Mouse (Mus musculus): ENCODE data around the gene Pxylp1.
A peak's percentile ranks its signal among the peaks of the same experiment; 100 is the strongest.
"Not testable (repeated sequence)": the region's sequence is repeated elsewhere in the genome, so short reads cannot be mapped to it uniquely, and the experiment has no call there.

Gene Pxylp1

DNA sequence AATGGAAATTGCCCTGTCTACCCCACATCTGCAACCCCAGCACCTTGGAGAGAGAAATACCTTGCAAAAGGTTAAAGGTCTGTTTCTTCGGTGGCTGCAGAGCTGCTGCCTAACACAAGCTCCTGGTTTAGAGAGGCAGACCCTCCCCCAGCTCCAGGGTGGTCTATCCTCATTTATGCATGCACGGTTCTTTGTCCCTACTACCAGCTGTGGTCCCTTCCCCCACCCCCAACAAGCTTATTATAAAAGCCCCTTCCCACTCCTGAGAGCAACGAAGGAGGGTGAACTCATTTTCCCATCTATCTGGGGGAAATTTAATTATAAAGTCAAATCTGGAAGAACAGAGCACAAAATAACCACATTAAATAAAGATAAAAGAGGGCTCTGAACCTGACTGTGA is at the start of gene Pxylp1:
TSS of gene Pxylp1 (minus strand) at position 124 of the 400 bp plus-strand sequence.
- DNase-seq (ENCODE audit: low spot score): no peak

DNA sequence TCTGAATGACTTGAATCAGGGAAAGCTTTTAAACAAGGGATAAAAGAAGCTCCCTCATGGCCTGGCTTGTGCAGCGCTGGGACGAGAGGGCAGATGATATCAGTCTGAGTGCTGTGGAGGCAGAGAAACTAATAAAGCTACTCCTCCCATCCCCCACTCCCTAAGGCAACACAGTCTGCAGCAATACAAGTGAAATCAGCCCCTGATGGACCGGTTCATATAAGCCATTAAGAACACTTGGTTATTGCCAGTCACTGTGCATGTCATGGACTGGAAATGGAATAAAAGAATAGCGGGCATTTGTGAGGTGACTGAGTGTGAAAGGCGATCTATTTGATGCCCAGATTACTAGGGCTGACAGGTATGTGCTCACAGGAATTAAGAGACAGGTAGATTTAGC is 46.4 kb upstream of the Pxylp1 start:
- no peak for DNase-seq (ENCODE audit: low spot score)

DNA sequence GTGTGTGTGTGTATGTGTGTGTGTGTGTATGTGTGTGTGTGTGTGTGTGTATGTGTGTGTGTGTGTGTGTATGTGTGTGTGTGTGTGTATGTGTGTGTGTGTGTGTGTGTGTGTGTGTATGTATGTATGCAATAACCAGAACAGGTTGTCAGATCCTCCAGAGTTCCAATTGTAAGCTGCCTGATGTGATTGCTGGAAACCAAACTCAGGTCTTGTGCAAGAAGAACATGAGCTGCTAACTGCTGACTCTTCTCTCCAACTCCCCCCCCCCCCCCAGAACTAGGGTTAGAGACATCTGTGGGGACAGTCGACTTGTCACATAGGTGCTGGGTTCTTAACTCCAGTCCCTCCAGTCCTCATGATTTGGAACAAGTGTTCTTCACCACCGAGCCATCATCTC is 44.0 kb upstream of the Pxylp1 start:
- not testable (repeated sequence) for DNase-seq (ENCODE audit: low spot score)

DNA sequence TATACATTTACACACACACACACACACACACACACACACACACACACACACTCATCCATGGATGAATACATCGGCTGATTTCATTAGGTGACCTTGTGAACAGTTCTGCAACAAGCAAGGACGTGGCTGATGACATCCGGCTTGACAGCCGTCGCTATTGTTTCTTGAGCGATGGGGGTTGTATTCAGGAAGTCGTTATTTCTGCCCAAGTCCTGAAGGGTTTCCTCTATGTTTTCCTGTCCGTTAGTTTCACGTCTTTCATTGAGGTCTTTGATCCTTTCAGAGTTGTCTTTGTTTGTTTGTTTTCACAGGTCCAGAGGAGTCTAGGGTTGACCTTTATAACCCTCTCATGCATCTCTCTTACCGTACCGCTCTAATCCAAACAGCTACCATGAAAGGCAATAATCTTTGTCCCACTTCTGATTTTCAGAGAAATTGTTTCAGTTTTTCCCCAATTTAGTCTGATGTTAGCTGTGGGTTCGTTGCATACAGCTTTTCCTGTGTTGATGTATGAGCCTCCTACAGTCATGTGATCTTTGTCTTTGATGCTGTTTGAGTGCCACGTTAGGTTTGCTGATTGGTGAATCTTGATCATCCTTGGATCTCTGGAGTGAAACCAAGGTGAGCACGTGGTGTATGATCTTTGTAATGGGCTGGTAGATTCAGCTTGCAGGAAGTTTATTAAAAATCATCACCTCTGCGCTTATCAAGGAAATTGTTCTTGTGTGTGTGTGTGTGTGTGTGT is 43.3 kb upstream of the Pxylp1 start:
- DNase-seq (ENCODE audit: low spot score): no peak

DNA sequence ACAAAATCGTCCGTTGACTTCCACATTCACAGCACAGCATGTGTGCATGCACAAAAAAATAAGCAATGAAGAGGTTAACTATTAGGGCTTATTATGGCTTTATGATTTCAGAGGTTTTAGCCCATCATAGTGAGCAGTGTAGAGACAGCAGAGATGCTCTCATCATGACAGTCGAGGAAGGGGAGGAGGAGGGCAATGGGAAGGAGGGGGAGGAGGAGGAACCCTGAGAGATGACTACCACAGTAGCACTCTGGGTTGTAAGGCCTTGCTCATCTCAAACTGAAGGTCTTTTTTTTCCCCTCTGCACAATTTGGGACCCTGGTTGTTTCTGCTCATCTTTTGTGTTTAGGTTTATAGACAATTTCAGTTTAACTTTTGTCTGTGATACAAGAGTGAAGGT is 42.3 kb upstream of the Pxylp1 start:
- no peak for DNase-seq (ENCODE audit: low spot score)

DNA sequence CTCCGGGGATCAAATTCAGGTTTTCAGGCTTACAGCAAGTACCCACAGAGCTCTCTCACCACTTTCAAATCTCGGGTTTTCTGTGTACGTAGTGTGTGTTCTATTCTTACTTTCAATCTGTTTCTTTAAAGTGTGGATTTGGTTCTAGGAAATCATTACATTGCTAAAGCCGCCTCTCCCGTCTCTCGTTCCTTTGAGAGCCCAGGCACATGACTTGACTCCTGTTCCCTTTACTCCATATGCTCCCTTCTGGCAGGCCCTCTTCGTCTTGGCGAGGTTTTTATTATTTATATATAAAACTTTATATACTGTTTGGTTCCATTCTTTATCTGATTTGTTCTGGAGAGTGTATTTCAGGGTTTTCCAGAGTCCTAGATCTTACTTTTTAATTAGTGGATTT is 40.3 kb upstream of the Pxylp1 start:
- no peak for DNase-seq (ENCODE audit: low spot score)

DNA sequence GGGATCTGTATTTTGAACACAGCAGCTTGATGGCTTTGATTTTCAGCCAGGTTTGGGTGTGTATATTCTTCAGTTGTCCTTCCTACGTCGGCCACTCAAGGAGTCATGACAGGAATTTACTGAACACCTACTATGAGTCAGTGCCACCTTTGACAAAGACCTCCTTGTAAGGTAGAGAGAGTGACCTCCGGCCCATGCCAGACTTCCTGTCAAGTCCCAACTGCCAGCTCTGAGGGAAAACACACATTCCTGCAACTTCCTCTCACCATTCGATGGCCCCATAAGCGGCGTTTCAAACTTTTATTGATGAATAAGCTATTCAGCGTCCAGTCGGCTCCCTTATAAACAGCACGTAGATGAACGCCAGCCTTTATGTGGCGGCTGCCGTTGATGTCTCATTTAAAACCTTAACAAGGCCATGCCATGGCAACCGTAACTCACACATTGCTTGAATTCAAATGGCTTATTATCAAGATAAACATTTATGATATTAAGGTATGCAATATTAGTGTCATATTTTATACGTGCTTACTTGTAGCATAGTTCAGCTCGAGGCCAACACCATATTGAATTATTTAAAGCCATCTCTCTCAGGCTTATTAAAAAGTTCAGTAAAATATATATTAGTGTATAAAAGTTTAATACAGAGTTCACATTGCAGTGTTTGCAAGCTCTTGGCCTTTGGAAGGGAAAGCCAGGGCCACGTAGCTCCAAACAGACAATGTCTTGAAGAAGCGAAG is 31.3 kb upstream of the Pxylp1 start:
- DNase-seq (ENCODE audit: low spot score): no peak

DNA sequence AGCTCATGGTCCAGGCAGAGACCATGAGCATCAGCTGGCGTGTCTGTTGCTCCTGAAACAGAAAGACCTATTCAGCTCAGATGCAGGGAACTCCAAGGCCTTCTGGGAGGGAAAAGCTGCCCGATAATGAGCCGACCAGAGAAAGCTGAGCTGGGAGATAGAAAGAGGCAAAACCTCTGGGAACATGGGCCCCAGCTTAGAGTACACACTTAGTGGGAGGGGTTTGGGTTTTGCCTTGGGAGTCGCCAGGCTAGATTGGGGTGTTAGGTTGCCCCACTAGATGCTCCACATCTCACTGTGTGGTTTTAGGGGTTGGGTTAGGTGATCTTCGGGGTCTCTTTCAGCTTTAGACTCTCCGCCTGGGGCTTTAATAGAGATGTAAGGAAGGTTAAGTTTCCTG is 30.6 kb upstream of the Pxylp1 start:
- DNase-seq (ENCODE audit: low spot score): no peak

DNA sequence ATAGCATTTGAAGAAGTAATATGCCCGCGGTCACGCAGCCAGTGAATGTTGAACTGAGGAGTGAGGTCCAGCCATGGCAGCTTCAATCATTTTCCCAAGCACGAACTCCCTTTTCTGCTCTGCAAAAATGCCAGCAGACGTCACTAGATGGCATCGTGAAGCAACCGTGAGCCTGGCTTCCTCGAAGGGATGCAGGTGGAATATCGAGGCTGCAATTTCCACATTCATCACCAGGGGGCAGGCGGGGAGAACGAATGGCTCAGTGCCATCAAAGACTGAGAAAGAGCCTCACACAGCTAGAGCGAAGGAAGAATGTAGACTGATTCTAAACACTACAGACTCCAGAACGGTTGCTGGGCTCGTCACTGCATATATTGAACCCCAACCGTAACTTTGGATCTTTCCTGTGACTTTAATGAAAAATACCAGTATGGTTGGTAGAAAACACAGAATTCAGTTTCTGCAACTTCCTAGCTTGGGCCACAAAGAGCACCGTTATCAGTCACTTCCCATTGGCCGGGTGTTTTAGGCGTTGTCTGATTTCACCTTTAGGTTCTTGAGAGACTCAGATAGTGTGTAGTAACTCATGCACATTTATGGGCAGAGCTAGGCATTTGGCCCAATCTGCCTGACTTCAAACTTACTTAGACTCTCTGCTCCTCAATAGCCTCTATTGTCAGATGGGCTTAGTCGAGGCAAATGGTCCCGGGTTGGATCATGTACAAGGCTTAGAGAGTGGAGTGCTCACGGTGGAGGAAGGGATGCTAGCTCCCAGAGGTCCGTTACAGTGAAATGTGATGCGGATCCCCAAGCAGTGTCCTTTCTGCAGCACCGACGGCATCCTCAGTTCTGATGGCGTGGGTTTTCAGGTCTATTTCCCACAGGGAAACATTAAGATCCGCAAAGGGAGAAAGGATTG is 24.4 kb upstream of the Pxylp1 start:
- DNase-seq (ENCODE audit: low spot score): peak; percentile 71

DNA sequence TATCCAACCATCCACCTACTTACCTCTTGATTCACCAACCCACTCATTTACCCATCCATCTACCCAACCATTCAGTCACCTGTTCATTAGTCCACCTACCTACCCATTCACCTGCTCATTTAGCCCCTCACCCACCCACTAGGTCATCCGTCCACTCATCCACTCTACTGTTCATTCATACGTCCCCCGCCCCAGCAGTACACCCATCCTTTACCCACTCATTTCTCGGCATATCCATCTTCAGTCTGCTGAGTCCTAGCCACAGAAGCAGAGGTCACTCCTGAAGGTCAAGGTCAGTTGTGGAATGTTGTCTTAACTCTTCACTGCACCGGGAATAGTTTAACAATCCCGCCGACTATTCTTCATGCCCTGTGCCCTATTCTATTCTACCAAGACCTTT is 23.6 kb upstream of the Pxylp1 start:
- DNase-seq (ENCODE audit: low spot score): no peak

DNA sequence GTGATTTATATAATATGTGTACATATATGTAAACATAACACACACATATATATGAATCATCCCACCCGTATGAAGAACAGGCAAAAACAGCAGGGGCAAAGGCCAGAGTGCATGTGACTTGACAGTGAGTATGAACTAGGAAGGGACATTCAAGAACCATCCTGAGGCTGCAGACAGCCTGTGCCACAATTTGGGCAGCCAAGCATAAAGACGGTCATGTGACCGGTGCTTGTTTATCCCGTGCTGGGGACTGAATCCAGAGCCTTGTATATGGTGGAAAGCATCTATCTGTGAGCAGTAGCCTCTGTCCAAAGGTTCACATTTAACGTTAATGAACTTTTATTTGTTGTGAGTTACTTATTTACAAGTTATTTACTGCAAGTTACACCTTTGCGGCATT is 22.4 kb upstream of the Pxylp1 start:
- no peak for DNase-seq (ENCODE audit: low spot score)

DNA sequence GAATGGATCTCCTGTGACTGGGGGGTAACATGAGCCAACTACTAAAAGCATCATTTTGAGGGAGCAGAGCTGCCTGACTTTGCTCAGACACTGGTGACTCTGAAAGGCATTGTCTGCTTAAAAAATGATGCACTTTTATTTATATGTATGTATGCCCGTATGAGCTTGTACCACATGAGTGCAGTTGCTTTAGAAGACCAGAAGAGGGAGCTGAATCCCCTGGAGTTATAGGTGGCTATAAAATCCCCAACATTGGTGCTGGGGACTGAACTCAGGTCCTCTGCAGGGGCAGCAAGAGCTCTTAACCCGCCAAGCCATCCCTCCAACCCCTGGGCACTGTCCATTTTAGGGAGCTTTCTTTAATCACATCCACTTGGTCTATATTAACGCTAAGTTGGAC is 21.5 kb upstream of the Pxylp1 start:
- no peak for DNase-seq (ENCODE audit: low spot score)

DNA sequence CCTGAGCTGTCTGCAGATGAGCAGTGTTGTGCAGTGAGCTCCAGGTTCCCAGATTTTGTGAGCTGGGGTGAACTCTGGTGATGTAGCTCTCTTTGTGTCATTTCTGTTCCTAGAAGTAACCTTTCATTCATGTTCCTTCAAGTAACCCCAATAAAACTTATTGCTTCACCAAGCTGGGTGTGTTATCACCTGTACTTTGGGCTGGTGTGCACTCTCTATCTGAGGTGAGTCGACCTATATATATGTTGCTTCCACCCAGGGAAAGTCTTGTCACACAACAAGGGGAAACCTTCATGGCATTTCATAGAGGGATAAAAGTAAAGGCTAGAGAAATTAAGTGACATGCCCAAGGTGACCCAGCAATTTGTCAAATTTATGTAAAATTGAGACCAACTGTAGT is 17.0 kb upstream of the Pxylp1 start:
- no peak for DNase-seq (ENCODE audit: low spot score)

DNA sequence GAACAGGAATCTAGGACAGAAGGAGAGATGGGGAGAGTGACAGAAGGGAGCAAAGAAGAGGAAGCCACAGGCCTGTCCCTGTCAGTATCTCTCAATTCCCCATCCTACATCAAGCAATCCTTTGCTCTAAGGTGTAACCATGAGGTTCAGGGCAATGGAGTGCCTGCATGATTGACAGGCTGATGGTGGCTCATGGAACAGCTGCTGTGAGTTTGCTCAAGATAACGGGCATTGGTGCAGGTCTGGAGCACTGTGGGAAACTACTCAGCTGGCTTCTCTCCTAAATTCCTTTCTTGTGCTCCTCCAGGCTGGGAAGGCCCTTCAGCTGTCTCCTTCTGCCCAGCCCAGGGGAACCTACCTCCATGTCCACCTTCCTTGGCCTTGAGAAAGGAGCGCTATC is 16.3 kb upstream of the Pxylp1 start:
- DNase-seq (ENCODE audit: low spot score): no peak

DNA sequence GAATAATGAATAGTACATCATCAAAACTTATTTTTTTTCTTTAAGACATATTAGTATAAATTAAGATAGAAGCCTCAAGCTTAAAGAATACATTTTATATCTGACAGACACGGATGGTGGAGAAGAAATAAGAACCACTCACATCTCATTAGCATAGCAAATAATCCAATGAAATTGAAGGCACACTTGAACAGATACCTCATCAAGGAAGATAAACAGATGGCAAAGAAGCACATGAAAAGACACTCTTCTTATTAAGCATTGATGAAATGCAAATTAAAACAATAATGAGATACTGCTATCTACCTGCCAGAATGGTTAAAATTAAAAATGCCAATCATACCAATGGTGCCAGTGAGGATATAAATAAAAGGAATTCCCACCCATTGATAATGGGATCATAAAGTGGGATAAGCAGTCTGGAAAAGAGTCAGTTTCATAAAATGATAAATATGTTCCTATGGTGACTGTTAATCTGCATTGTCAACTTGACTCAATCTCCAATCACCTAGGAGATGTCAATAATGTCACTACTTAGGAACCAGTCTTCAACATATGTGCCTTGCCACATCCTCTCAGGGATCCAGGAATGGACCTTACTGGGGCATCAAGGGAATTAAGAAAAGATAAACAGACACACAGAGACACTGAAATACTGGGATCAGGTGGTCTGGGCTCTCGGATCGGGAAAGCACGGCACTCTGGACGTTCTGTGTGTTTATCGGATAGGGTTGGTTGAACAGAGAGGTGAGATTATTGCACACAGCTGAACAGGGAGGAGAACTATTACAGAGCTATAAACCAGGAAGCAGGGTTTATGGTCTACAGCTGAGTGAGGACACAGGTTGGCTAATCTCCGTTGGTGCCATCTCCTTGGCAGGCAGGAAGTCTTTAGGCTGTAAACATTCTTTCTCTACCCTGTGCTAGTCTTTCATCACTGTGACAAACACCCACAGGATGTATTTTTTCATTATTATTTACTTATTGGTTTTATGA is 12.2 kb upstream of the Pxylp1 start:
- no peak for DNase-seq (ENCODE audit: low spot score)

DNA sequence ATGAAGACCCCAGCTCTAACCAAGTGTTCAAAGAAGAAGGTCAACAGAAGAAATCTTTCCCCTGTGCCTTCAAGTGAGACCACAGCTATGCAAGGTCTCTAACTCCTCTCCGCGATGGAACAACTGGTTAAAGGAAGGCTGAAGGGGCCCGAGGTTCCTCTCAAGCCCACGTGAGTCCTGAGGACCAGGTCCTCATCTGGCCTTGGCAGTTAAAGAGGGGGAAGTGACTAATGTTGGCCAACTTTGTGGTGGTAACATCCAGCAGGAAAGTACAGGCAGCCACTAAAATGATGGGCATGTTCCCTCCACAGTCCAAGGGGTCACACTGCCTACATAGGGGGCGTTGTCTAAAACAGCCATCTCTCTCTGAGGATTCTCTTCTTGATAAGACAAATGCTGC is 7.2 kb upstream of the Pxylp1 start:
- no peak for DNase-seq (ENCODE audit: low spot score)

DNA sequence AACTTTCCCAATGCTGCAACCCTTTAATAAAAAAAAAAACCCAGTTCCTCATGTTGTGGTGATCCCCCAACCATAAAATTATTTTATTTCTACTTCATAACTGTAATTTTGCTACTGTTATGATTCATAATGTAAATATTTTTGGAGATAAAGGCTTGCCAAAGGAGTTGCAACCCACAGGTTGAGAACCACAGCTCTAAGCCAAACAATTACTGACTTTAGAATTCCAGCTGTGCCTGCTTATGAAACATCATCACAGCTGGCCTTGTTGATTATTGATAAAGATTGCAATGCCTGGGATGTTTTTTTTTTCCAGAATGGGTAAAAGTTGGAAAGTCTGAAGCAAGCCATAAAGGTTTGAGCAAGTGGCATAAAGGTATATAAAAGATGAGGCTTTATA is 6.5 kb upstream of the Pxylp1 start:
- DNase-seq (ENCODE audit: low spot score): no peak

DNA sequence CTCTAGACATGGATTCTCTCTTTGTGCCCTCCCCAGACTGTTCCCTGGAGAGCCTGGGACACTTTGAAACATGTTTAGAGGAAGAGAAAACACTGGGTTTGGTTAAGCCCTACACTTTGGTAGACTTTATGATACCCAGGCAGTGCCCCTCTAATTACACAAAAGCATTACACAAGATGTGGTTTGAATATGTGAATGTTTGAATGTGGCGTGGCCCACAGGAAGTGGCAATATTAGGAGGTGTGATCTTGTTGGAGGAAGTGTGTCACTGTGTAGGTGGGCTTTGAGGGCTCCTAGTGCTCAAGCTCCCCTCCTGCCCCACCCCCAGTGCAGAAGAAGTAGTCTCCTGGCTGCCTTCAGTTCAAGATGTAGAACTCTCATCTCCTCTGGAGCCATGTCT is 4.2 kb upstream of the Pxylp1 start:
- DNase-seq (ENCODE audit: low spot score): no peak

DNA sequence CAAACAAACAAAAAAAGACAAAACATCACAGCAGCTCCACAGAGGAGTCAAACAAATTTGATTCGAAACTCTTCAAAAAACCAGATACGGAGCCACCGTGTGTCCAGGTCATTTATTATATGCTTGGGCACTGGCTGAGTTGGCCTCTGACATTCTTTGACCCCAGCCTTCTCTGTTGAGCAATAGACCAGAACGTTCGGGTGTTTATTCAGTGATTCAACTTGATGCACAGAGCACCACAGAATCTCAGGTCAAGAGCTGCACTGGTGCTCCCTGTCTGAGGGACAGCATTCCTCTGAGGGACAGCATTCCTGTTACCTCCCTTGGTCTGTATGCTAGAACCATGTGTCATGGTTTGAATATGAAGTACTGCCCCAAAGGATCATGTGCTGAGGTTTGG is 1.1 kb upstream of the Pxylp1 start:
- DNase-seq (ENCODE audit: low spot score): no peak

DNA sequence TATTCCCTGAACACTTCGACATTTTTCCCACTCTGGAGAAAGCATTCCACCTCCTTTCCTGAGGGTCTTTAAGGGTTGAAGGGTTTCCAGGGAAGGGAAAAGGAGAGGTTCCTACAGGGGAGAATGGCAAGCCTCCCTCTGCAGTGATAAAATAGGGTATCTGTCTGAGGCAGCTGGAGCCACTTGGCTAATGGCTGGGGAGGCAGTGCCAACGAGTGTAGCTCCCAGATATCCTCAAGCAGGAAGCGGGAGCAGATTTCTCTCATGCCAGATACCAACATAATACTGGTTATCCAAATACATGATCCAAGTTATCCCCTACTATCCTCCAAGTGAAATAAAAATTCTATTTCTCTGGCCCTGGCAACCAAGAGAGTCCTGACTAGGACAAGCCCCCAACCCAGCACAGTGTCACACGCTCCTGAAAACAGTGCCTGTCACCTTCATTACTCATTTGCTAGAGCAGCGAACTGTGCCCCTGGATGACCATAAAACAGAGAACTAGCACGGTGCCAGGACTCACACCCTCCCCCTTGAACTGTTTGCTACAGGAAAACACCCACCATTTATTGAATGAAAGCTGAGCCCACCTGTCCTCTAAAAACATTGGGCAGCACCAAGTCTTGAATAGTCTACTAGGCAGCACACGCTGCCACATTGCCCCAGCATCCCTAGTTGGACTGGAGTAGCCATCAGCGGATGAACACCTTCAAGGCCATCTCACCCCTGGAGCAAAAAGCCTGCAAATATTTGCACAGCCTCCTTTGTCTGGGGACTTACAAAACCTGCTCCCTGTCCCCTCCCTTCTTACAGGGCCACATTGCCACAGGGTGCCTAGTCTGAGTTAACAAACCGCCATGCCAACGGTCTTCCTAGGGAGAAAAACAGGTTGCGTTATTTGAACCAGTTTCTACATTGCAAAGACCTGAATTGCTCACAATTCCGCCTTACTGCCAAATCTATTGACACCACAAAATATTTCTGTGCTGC is 833 bp downstream of the Pxylp1 start:
- no peak for DNase-seq (ENCODE audit: low spot score)
